Mouse (Mus musculus) liver, embryonic 12.5 days (tissue): ENCODE data around the gene Osbpl10. TPM values are rescaled to one million over a fixed set of nuclear protein-coding genes. Genes with fewer than 3 reads are reported as not detected.
"Not testable (repeated sequence)": the region's sequence is repeated elsewhere in the genome, so short reads cannot be mapped to it uniquely, and the experiment has no call there.

Experiments used
- ATAC-seq: fragments of 200-750 bp; cut with Nextera tagmentation; 2 replicates; pipeline ENCODE4 v1.8.0; 2017; ENCODE audit warnings: moderate number of reproducible peaks, mild to moderate bottlenecking, moderate library complexity
- H3K27ac ChIP-seq: fragments of 300-500 bp; sonication (generic); 2 replicates; pipeline ENCODE4 v1.5.1; 2016; ENCODE audit warnings: mild to moderate bottlenecking
- H3K27me3 ChIP-seq: fragments of 300-500 bp; sonication (generic); replicated peaks from 2 replicates; pipeline ENCODE4 v1.6.1; 2016; ENCODE audit warnings: mild to moderate bottlenecking, moderate library complexity
- H3K36me3 ChIP-seq: fragments of 300-500 bp; sonication (generic); 2 replicates; pipeline ENCODE4 v1.6.1; 2016; ENCODE audit warnings: mild to moderate bottlenecking, moderate library complexity
- H3K4me1 ChIP-seq: fragments of 300-500 bp; sonication (generic); 2 replicates; pipeline ENCODE4 v1.6.1; 2016
- H3K4me2 ChIP-seq: fragments of 300-500 bp; sonication (generic); 2 replicates; pipeline ENCODE4 v1.6.1; 2016; ENCODE audit warnings: mild to moderate bottlenecking, moderate library complexity
- H3K4me3 ChIP-seq: fragments of 300-500 bp; sonication (generic); 2 replicates; pipeline ENCODE4 v1.5.1; 2016; ENCODE audit warnings: mild to moderate bottlenecking, moderate library complexity
- H3K9ac ChIP-seq: fragments of 300-500 bp; sonication (generic); 2 replicates; pipeline ENCODE4 v1.6.1; 2016; ENCODE audit warnings: mild to moderate bottlenecking, moderate library complexity
- H3K9me3 ChIP-seq: fragments of 300-500 bp; sonication (generic); replicated peaks from 2 replicates; pipeline ENCODE4 v1.6.1; 2016; ENCODE audit warnings: mild to moderate bottlenecking, moderate library complexity
- WGBS: fragments of 180-500 bp; shearing (Covaris S2); methylation state at CpG from one replicate; pipeline ENCODE4 v1.1.7; 2016; ENCODE audit not compliant: insufficient replicate concordance; 5-methylcytosine and 5-hydroxymethylcytosine counted together
- polyA plus RNA-seq: library from polyadenylated mRNA; unstranded; fragments of >200 nt; fragmentation: Nextera tagmentation; extraction: Ambion mirVana; gene quantifications from 2 replicates; pipeline ENCODE4 v1.2.1, GENCODE M21; 2016

Gene Osbpl10
- polyA plus RNA-seq, 1 experiment from 2014 or later: 0.55 TPM

DNA sequence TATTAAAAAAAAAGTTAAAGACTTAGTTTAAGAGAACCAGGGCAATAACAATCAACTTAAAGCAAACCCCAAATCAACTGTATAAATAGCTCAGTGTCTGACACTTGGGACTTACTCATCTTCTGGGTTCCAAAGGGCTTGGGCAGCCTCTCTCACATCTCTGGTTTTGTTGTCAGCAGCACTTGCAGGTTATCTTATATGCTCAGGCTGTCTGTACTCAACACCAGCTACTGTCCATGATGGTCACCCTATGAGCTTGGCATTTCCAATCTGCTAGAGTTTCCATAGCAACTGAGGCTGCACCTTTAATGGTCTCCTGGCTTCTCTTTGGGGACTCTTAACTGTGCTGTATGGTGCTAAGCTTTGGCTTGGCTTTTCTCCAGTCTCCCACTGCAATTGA lies 259.6 kb downstream of the Osbpl10 start:
- Histone ChIP-seq H3K27me3 (no peaks in the 10 kb centered on the region), H3K4me2 (no peak overlapping the region), H3K9ac (no peak overlapping the region), H3K36me3 (peaks cover 42% of the 10 kb centered on the region), H3K9me3 (no peaks in the 10 kb centered on the region), H3K4me3 (no peak overlapping the region), H3K4me1 (no peaks in the 10 kb centered on the region), H3K27ac (no peak overlapping the region)
- peak; percentile 29; the same call in 1 of the 2 replicates for ATAC-seq

DNA sequence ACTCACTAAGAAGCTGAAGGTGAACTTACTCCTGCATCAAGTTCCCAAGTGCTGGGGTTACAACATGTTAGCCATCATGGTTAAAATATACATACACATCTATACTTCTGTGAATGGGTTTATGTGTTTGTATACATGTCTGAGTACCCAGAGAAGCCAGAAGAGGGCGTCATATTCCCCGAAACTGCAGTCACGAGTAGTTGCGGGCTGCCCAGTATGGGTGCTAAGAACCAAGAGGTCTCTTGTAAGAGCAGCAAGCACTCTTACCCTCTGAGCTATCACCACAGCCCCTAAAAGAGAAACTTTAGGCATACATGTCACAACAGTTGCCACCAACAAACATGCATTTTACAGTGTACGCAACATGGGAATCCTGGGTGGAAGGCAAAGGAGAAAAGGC lies 261.5 kb downstream of the Osbpl10 start:
- H3K9me3 ChIP-seq: no peaks in the 10 kb centered on the region
- H3K9ac ChIP-seq: no peak overlapping the region
- no peaks in the 10 kb centered on the region for H3K4me1 ChIP-seq
- H3K4me2 ChIP-seq: no peak overlapping the region
- H3K4me3 ChIP-seq: no peak overlapping the region
- no peaks in the 10 kb centered on the region for H3K27me3 ChIP-seq
- 93% methylated on average over 5 of the region's 5 CpGs for WGBS
- no peak overlapping the region for H3K27ac ChIP-seq
- peaks cover 61% of the 10 kb centered on the region for H3K36me3 ChIP-seq
- no peak for ATAC-seq

DNA sequence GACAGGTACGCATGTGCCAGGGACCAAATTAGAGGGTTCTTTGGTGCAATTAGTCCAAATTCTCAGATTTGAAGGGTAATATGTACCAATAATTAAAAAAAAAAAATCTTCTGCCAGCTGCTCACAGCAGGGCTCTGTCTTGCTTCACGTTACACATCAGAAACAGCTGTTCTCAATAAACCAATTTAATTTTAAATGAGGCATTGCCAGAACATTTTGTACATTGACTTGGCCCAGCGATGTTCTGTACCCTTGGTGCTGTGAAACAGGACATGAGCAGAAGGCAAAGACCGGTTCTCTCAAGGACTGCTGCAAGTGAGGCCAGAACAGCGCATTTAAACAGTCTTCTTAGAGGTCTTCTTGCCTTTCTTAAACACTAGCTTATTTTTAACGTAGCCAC lies 265.3 kb downstream of the Osbpl10 start:
- Histone ChIP-seq H3K4me3 (no peak overlapping the region), H3K27ac (no peak overlapping the region), H3K4me1 (no peaks in the 10 kb centered on the region), H3K27me3 (no peaks in the 10 kb centered on the region), H3K36me3 (peaks cover 99% of the 10 kb centered on the region), H3K4me2 (no peak overlapping the region), H3K9ac (no peak overlapping the region), H3K9me3 (no peaks in the 10 kb centered on the region)
- WGBS: 87% methylated on average over 6 of the region's 6 CpGs
- no peak for ATAC-seq

DNA sequence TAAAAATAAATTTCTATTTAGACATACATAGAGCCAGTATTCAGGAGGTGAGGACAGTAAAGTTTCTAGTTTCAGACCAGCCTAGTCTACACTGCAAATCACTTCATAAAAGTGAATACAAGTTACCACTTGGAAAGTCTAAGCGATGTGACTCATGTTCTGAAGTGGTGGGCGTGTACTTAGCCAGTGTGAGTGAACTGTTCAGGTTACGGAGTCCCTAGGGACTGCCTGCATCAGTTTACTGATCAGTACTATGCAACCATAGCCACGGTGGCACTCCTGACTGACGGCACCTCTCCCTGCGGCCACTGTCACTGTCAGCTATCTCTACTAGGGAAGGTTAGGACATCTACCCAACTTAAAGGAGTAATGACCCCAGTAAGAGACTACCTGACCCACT lies 266.7 kb downstream of the Osbpl10 start:
- WGBS: 86% methylated on average over 6 of the region's 6 CpGs
- H3K27me3 ChIP-seq: no peaks in the 10 kb centered on the region
- no peaks in the 10 kb centered on the region for H3K9me3 ChIP-seq
- H3K36me3 ChIP-seq: peaks cover 99% of the 10 kb centered on the region
- H3K4me1 ChIP-seq: peaks cover 12% of the 10 kb centered on the region
- H3K27ac ChIP-seq: no peak overlapping the region
- H3K9ac ChIP-seq: no peak overlapping the region
- ATAC-seq: no peak
- no peak overlapping the region for H3K4me2 ChIP-seq
- no peak overlapping the region for H3K4me3 ChIP-seq

DNA sequence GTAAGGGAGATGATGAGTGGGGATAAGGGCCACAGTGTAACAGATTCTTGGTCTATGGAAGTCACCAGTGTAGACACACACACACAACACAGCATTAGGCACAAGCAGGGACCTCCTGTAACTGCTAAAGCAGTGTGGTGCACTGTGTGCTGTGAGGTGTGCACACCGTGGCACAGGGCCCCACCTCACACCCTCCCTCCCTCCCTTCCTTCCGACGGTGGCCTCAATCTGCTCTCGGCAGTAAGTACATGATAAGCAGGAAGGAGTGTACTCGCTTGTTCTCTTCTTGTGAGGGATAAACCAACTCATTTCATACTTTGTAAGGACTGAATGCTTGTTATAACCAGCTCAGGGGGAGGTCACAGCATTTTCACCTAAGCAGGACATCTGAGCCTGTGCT lies 270.8 kb downstream of the Osbpl10 start:
- no peaks in the 10 kb centered on the region for H3K9me3 ChIP-seq
- H3K9ac ChIP-seq: no peak overlapping the region
- WGBS: 16% methylated on average over 5 of the region's 5 CpGs
- H3K4me3 ChIP-seq: no peak overlapping the region
- H3K4me2 ChIP-seq: peak overlapping the region; percentile 21
- peak; percentile 86 for ATAC-seq
- H3K36me3 ChIP-seq: peaks cover 94% of the 10 kb centered on the region
- H3K27ac ChIP-seq: no peak overlapping the region
- peaks cover 19% of the 10 kb centered on the region for H3K4me1 ChIP-seq
- no peaks in the 10 kb centered on the region for H3K27me3 ChIP-seq

DNA sequence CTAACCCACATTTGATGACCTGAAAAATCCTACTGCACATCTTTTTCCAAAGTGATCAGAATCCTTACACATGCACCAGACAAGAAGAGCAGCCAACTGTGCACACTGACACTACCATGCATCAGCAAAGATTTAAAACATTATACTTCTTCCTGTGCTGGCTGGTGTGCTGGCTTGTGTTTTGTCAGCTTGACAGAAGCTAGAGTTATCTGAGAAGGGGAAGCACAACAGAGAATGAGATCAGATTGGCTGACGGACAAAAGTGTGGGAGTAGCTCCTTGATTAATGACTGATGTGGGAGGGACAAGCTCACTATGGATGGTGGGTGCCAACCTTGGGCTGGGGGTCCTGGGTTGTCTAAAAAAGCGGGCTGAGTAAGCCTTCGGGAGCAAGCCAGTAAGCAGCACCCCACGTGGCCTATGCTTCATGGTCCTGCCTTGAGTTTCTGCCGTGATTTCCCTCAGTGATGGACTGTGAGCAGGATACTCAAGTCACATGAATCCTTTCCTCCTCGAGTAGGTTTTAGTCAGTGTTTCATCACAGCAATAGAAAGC lies 279.4 kb downstream of the Osbpl10 start:
- Histone ChIP-seq H3K4me1 (peaks cover 27% of the 10 kb centered on the region), H3K27me3 (no peaks in the 10 kb centered on the region), H3K9me3 (no peaks in the 10 kb centered on the region), H3K36me3 (peaks cover 71% of the 10 kb centered on the region), H3K4me2 (no peak overlapping the region), H3K27ac (no peak overlapping the region), H3K9ac (no peak overlapping the region), H3K4me3 (no peak overlapping the region)
- WGBS: 77% methylated on average over 6 of the region's 6 CpGs
- ATAC-seq: no peak

DNA sequence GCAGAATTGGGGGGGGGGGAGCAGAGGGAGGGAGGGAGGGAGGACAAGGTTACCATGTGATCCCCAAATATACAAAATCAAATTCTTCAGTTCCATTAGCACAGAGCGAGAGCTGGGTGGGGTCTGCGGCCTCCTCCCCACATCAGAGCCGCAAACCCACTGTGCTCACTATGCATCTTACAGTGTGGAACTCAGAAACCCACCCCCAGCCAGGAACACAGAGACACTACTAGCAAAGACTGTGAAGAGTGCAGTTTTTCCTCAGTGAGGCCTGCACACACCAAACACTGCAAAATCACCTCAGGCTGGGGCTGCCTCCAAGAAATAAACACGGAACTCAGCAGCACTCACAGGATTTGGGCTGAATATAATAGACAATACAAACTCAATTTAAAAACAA lies 281.5 kb downstream of the Osbpl10 start:
- Histone ChIP-seq H3K4me1 (peaks cover 27% of the 10 kb centered on the region), H3K9me3 (no peaks in the 10 kb centered on the region), H3K4me2 (no peak overlapping the region), H3K27me3 (no peaks in the 10 kb centered on the region), H3K36me3 (peaks cover 68% of the 10 kb centered on the region), H3K4me3 (no peak overlapping the region), H3K9ac (no peak overlapping the region), H3K27ac (no peak overlapping the region)
- no peak for ATAC-seq
- WGBS: 84% methylated on average over 4 of the region's 4 CpGs

DNA sequence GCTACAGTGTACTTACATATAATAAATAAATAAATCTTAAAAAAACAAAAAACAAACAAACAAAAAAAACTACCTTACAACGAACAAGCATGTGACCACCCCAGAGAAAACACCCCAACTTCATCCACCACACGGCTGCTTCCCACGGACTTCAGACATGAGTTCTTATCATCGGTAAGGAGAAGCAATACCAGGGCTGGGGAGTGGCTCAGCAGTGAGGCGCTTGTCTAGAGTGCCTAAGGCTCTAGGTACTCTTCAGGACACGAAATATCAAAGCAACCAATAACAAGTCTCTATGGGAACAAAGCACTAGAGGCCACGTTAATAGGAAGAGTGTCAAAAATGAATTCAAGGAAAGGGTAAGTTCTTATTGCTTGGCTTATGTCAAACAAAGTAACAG lies 282.1 kb downstream of the Osbpl10 start:
- no peaks in the 10 kb centered on the region for H3K9me3 ChIP-seq
- no peaks in the 10 kb centered on the region for H3K27me3 ChIP-seq
- no peak overlapping the region for H3K9ac ChIP-seq
- H3K4me1 ChIP-seq: peaks cover 27% of the 10 kb centered on the region
- H3K36me3 ChIP-seq: peaks cover 68% of the 10 kb centered on the region
- no peak overlapping the region for H3K4me2 ChIP-seq
- 47% methylated on average over 7 of the region's 7 CpGs for WGBS
- H3K27ac ChIP-seq: peak overlapping the region; percentile 54; the same call in 1 of the 2 replicates
- ATAC-seq: peak; percentile 69
- no peak overlapping the region for H3K4me3 ChIP-seq

DNA sequence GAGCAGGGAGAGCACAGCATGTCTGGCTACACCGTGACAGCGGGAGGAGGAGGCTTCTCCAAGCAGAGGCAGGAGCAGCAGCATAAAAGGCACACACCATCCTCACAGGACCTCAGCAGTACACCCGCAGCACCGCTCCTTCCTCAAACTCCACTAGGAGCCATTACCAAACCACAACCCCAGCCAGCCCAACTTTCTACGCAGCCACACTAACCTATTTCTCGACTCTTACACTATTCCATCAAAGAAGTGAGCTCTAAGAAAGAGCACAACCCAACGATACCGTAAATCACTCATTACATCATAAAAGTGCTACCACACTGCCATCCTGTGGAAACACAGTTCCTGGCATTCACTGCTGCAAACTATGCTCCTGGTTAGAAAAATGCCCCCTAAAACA lies 283.1 kb downstream of the Osbpl10 start:
- 84% methylated on average over 8 of the region's 8 CpGs for WGBS
- ATAC-seq: no peak
- H3K27ac ChIP-seq: 0 out of 2 replicates have a peak overlapping the region, but pooled peaks have one; percentile 10
- H3K4me1 ChIP-seq: peaks cover 27% of the 10 kb centered on the region
- H3K4me3 ChIP-seq: no peak overlapping the region
- H3K9ac ChIP-seq: no peak overlapping the region; the same call in 1 of the 2 replicates
- H3K36me3 ChIP-seq: peaks cover 68% of the 10 kb centered on the region
- no peaks in the 10 kb centered on the region for H3K9me3 ChIP-seq
- H3K4me2 ChIP-seq: no peak overlapping the region
- H3K27me3 ChIP-seq: no peaks in the 10 kb centered on the region

DNA sequence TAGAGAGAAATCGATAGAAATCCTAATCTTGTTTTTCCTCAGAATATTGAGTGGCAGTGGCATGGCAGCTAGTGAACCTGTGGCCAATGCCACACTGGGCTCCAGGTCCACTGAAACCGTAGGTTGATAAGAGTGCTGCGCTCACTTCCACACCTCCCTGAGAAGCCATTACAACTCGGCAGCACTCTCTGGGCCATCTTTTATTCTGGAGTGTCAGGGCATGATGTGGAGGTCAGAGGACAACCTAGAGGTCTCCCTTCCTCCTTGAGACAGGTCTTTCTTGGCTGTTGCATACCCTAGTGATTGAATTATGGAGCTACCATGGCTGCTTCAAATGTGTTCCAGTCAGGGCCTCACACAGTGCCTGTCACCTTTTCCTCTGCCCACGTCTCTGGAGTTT lies 283.5 kb downstream of the Osbpl10 start:
- Histone ChIP-seq H3K27me3 (no peaks in the 10 kb centered on the region), H3K36me3 (peaks cover 67% of the 10 kb centered on the region), H3K4me1 (peaks cover 27% of the 10 kb centered on the region), H3K9me3 (no peaks in the 10 kb centered on the region), H3K4me2 (no peak overlapping the region), H3K4me3 (no peak overlapping the region), H3K9ac (no peak overlapping the region), H3K27ac (no peak overlapping the region)
- no peak for ATAC-seq
- WGBS: 77% methylated on average over 5 of the region's 5 CpGs

DNA sequence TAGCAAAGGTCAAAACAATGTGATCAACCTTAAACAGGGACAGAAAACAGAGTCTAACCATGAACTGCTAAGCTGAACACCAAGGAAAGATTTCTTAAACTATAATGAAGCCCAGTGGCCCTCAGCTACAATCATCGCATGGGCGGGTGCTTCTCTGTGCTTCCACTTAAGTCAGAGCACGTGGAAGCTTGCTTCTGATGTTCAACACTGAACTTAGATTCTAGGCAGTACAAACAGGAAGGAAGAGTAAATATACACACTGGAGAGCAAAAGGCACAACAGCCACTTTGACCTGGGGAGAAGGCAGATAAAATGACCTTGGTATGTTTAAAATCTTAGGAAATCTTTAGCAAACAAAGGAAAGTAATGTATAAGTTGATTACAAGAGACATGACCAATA lies 293.2 kb downstream of the Osbpl10 start:
- WGBS: 78% methylated on average over 3 of the region's 3 CpGs
- H3K4me1 ChIP-seq: peaks cover 8% of the 10 kb centered on the region
- no peaks in the 10 kb centered on the region for H3K9me3 ChIP-seq
- ATAC-seq: no peak
- no peak overlapping the region for H3K27ac ChIP-seq
- H3K9ac ChIP-seq: no peak overlapping the region
- H3K4me3 ChIP-seq: no peak overlapping the region
- H3K27me3 ChIP-seq: no peaks in the 10 kb centered on the region
- H3K4me2 ChIP-seq: no peak overlapping the region
- H3K36me3 ChIP-seq: peaks cover 67% of the 10 kb centered on the region

DNA sequence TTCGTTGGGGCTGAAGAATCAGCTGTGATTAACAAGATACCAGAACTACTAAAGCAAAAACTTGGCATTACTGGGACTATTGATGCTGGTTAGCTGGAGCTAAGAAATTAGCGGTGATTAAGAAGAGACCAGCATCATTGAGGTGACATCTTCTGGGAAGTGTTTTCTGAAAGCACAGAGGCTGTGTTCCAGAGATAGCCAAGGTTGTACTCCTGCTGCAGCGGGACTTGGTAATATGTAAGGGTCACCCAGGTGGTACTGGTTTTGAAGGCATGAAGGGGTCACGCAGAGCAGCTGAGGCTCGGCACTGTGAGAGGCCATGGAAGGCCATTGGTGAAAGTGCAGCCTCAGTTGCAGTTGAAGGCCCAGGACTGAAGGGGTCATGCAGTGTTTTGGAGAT lies 294.1 kb downstream of the Osbpl10 start:
- H3K27me3 ChIP-seq, H3K27ac ChIP-seq, H3K9ac ChIP-seq, H3K4me1 ChIP-seq, H3K9me3 ChIP-seq, ATAC-seq, H3K4me2 ChIP-seq, H3K4me3 ChIP-seq: not testable (repeated sequence)
- 82% methylated on average over 5 of the region's 5 CpGs for WGBS
- H3K36me3 ChIP-seq: peaks cover 65% of the 10 kb centered on the region

DNA sequence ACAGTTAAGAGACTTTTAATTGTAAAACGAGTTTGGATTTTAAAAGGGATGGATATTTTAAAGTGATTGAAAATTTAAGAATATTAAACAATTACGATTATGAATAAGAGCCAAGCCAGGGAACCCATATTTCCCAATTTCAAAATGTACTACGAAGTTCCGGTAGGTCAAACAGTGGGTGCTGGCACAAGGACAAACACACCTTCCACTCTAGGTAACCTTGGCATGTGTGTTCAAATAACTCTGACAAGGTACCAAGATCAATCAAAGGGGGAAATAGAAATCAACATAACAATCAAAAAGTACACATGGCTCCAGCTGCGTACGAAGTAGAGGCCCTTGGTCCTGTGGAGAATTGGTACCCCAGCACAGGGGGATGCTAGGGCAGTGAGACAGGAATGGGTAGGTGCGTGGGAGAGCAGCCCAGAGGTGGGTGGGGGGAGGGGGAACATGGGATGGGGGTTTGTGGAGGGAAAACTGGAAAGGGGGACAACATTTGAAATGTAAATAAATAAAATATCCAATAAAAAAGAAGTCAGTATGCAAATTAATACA lies 294.8 kb downstream of the Osbpl10 start:
- WGBS: 83% methylated on average over 7 of the region's 7 CpGs

More for the DNA sequence above, 294.8 kb downstream of the Osbpl10 start:
- no peak overlapping the region for H3K9ac ChIP-seq
- no peak overlapping the region for H3K4me2 ChIP-seq
- H3K4me1 ChIP-seq: peaks cover 8% of the 10 kb centered on the region
- H3K36me3 ChIP-seq: peaks cover 69% of the 10 kb centered on the region
- ATAC-seq: no peak
- H3K27me3 ChIP-seq: no peaks in the 10 kb centered on the region
- H3K4me3 ChIP-seq: no peak overlapping the region
- no peaks in the 10 kb centered on the region for H3K9me3 ChIP-seq
- H3K27ac ChIP-seq: no peak overlapping the region
